Mouse (Mus musculus) MEL (cell line): Measurements from ENCODE around the gene Uspl1. TPM values are rescaled to one million over a fixed set of nuclear protein-coding genes. Genes with fewer than 3 reads are reported as not detected.

ENCODE experiments used
- DNase-seq: peaks from one replicate; pipeline ENCODE4 v3.0.0; 2011; ENCODE audit warnings: low read depth, low spot score
- H3K27ac ChIP-seq: 2 replicates; pipeline ENCODE4 v1.5.1; 2012; ENCODE audit warnings: low read depth, mild to moderate bottlenecking, control low read depth, low read length, moderate library complexity; ENCODE audit not compliant: control insufficient read depth
- H3K27me3 ChIP-seq, 2 experiments: fragments of 150-350 bp in 1 of 2; sonication (generic) in 1 of 2; 2 replicates each; pipeline ENCODE4 v1.6.1; 2012; ENCODE audit warnings: low read length in 2 of 2, mild to moderate bottlenecking in 2 of 2, improper control_type of control experiment in 1 of 2, moderate library complexity in 1 of 2; ENCODE audit not compliant: insufficient read depth in 2 of 2, control insufficient read depth in 1 of 2
- H3K36me3 ChIP-seq, 2 experiments: 2 replicates each; pipeline ENCODE4 v1.6.1; 2012 to 2014; ENCODE audit warnings: low read length in 2 of 2, improper control_type of control experiment in 1 of 2, inconsistent platforms in 1 of 2, mild to moderate bottlenecking in 1 of 2; ENCODE audit not compliant: insufficient read depth in 2 of 2, control insufficient read depth in 1 of 2
- H3K4me1 ChIP-seq, 2 experiments: fragments of 150-350 bp in 1 of 2; sonication (generic) in 1 of 2; 2 replicates each; pipeline ENCODE4 v1.6.1; 2012; ENCODE audit warnings: low read length in 2 of 2, improper control_type of control experiment in 1 of 2, mild to moderate bottlenecking in 1 of 2; ENCODE audit not compliant: insufficient read depth in 2 of 2, control insufficient read depth in 1 of 2
- H3K4me3 ChIP-seq, 2 experiments: fragments of 150-350 bp in 1 of 2; sonication (generic) in 1 of 2; 2 replicates each; pipeline ENCODE4 v1.5.1; 2012; ENCODE audit warnings: low read depth in 2 of 2, low read length in 2 of 2, mild to moderate bottlenecking in 2 of 2, moderate library complexity in 2 of 2, control low read depth in 1 of 2, improper control_type of control experiment in 1 of 2; ENCODE audit not compliant: control insufficient read depth in 1 of 2, insufficient read depth in 1 of 2
- H3K79me2 ChIP-seq: 2 replicates; pipeline ENCODE4 v1.6.1; 2012; ENCODE audit warnings: mild to moderate bottlenecking, low read length, moderate library complexity; ENCODE audit not compliant: control insufficient read depth, poor library complexity, insufficient read depth
- H3K9ac ChIP-seq: 2 replicates; pipeline ENCODE4 v1.6.1; 2012; ENCODE audit warnings: low read depth, mild to moderate bottlenecking, control low read depth, low read length, moderate library complexity; ENCODE audit not compliant: control insufficient read depth, poor library complexity, severe bottlenecking
- H3K9me3 ChIP-seq: fragments of 150-350 bp; sonication (generic); replicated peaks from 2 replicates; pipeline ENCODE4 v1.6.1; 2012; ENCODE audit warnings: mild to moderate bottlenecking, low read length, improper control_type of control experiment, moderate library complexity; ENCODE audit not compliant: insufficient read depth
- BHLHE40 ChIP-seq: IDR thresholded peaks from 2 replicates; pipeline ENCODE4 v1.6.1; 2012; ENCODE audit warnings: low read depth, mild to moderate bottlenecking, inconsistent platforms, low read length, improper control_type of control experiment, borderline replicate concordance
- CHD1 ChIP-seq: IDR thresholded peaks from 2 replicates; pipeline ENCODE4 v1.6.1; 2012; ENCODE audit warnings: low read depth, mild to moderate bottlenecking, inconsistent platforms, low read length, improper control_type of control experiment
- CTCF ChIP-seq, 3 experiments: IDR thresholded peaks in 2 of 3; conservative IDR thresholded peaks in 1 of 3; 2 replicates each; pipeline ENCODE4 v1.5.1; 2011 to 2012; ENCODE audit warnings: low read length in 3 of 3, low read depth in 2 of 3, mild to moderate bottlenecking in 2 of 3, improper control_type of control experiment in 1 of 3, inconsistent platforms in 1 of 3, mixed read lengths in 1 of 3, moderate library complexity in 1 of 3; ENCODE audit not compliant: control insufficient read depth in 1 of 3, insufficient read depth in 1 of 3, poor library complexity in 1 of 3, severe bottlenecking in 1 of 3
- E2F4 ChIP-seq: IDR thresholded peaks from 2 replicates; pipeline ENCODE4 v1.6.1; 2011; ENCODE audit warnings: low read depth, low read length, improper control_type of control experiment, borderline replicate concordance
- ELF1 ChIP-seq: IDR thresholded peaks from 2 replicates; pipeline ENCODE4 v1.6.1; 2014; ENCODE audit warnings: low read depth, mild to moderate bottlenecking, inconsistent platforms, low read length, improper control_type of control experiment, moderate library complexity
- EP300 ChIP-seq, 2 experiments: IDR thresholded peaks; 2 replicates each; pipeline ENCODE4 v1.6.1; 2011; ENCODE audit warnings: improper control_type of control experiment in 2 of 2, low read length in 2 of 2, low read depth in 1 of 2, mild to moderate bottlenecking in 1 of 2
- ETS1 ChIP-seq: IDR thresholded peaks from 2 replicates; pipeline ENCODE4 v1.6.1; 2012; ENCODE audit warnings: low read depth, mild to moderate bottlenecking, inconsistent platforms, low read length, improper control_type of control experiment, moderate library complexity
- GABPA ChIP-seq: IDR thresholded peaks from 2 replicates; pipeline ENCODE4 v1.6.1; 2012; ENCODE audit warnings: low read depth, mild to moderate bottlenecking, inconsistent platforms, low read length, improper control_type of control experiment, moderate library complexity
- GATA1 ChIP-seq: IDR thresholded peaks from 2 replicates; pipeline ENCODE4 v1.6.1; 2011; ENCODE audit warnings: low read depth, low read length, improper control_type of control experiment
- HCFC1 ChIP-seq: IDR thresholded peaks from 2 replicates; pipeline ENCODE4 v1.6.1; 2012; ENCODE audit warnings: low read depth, mild to moderate bottlenecking, inconsistent platforms, low read length, improper control_type of control experiment, moderate library complexity
- JUND ChIP-seq: IDR thresholded peaks from 2 replicates; pipeline ENCODE4 v1.6.1; 2011; ENCODE audit warnings: low read depth, mild to moderate bottlenecking, improper control_type of control experiment, low read length
- KAT2A ChIP-seq: conservative IDR thresholded peaks from 2 replicates; pipeline ENCODE4 v1.6.1; 2012; ENCODE audit warnings: low read depth, low read length, improper control_type of control experiment, inconsistent platforms
- MAFK ChIP-seq: IDR thresholded peaks from 2 replicates; pipeline ENCODE4 v1.6.1; 2011; ENCODE audit warnings: low read depth, mild to moderate bottlenecking, low read length, improper control_type of control experiment, borderline replicate concordance
- MAX ChIP-seq: IDR thresholded peaks from 2 replicates; pipeline ENCODE4 v1.6.1; 2011; ENCODE audit warnings: low read length, improper control_type of control experiment
- MAZ ChIP-seq: IDR thresholded peaks from 2 replicates; pipeline ENCODE4 v1.6.1; 2012; ENCODE audit warnings: low read depth, mild to moderate bottlenecking, inconsistent platforms, low read length, improper control_type of control experiment
- MEF2A ChIP-seq: IDR thresholded peaks from 2 replicates; pipeline ENCODE4 v1.6.1; 2014; ENCODE audit warnings: low read depth, mild to moderate bottlenecking, inconsistent platforms, low read length, improper control_type of control experiment; ENCODE audit not compliant: poor library complexity, insufficient replicate concordance, severe bottlenecking; ENCODE audit errors: extremely low read depth
- MXI1 ChIP-seq: IDR thresholded peaks from 2 replicates; pipeline ENCODE4 v1.6.1; 2011; ENCODE audit warnings: mild to moderate bottlenecking, low read depth, low read length, improper control_type of control experiment
- MYB ChIP-seq: IDR thresholded peaks from 2 replicates; pipeline ENCODE4 v1.6.1; 2011; ENCODE audit warnings: mild to moderate bottlenecking, low read depth, low read length, improper control_type of control experiment
- MYC ChIP-seq: IDR thresholded peaks from 2 replicates; pipeline ENCODE4 v1.6.1; 2011; ENCODE audit warnings: low read depth, mild to moderate bottlenecking, low read length, improper control_type of control experiment, moderate library complexity
- NRF1 ChIP-seq: IDR thresholded peaks from 2 replicates; pipeline ENCODE4 v1.6.1; 2014; ENCODE audit warnings: low read depth, mild to moderate bottlenecking, inconsistent platforms, low read length, improper control_type of control experiment, moderate library complexity; ENCODE audit not compliant: poor library complexity, insufficient read depth, severe bottlenecking
- POLR2A ChIP-seq, 2 experiments: IDR thresholded peaks; 2 replicates each; pipeline ENCODE4 v1.6.1; 2011 to 2012; ENCODE audit warnings: low read length in 2 of 2, mild to moderate bottlenecking in 2 of 2, control low read depth in 1 of 2, improper control_type of control experiment in 1 of 2, low read depth in 1 of 2, moderate library complexity in 1 of 2; ENCODE audit not compliant: control insufficient read depth in 1 of 2, insufficient read depth in 1 of 2, poor library complexity in 1 of 2
- POLR2AphosphoS2 ChIP-seq: IDR thresholded peaks from 2 replicates; pipeline ENCODE4 v1.6.1; 2011; ENCODE audit warnings: low read length, improper control_type of control experiment
- RAD21 ChIP-seq: IDR thresholded peaks from 2 replicates; pipeline ENCODE4 v1.6.1; 2011; ENCODE audit warnings: mild to moderate bottlenecking, low read depth, low read length, improper control_type of control experiment
- SIN3A ChIP-seq: IDR thresholded peaks from 2 replicates; pipeline ENCODE4 v1.6.1; 2012; ENCODE audit warnings: low read length, improper control_type of control experiment, inconsistent platforms
- SMC3 ChIP-seq: IDR thresholded peaks from 2 replicates; pipeline ENCODE4 v1.6.1; 2011; ENCODE audit warnings: low read depth, low read length, improper control_type of control experiment
- TCF12 ChIP-seq: IDR thresholded peaks from 2 replicates; pipeline ENCODE4 v1.6.1; 2014; ENCODE audit warnings: low read depth, mild to moderate bottlenecking, inconsistent platforms, low read length, improper control_type of control experiment, moderate library complexity
- UBTF ChIP-seq: IDR thresholded peaks from 2 replicates; pipeline ENCODE4 v1.6.1; 2012; ENCODE audit warnings: low read depth, mild to moderate bottlenecking, inconsistent platforms, low read length, improper control_type of control experiment, moderate library complexity, borderline replicate concordance; ENCODE audit not compliant: insufficient read depth
- ZKSCAN1 ChIP-seq: IDR thresholded peaks from 2 replicates; pipeline ENCODE4 v1.6.1; 2012; ENCODE audit warnings: low read depth, mild to moderate bottlenecking, inconsistent platforms, low read length, improper control_type of control experiment, moderate library complexity
- ZMIZ1 ChIP-seq: IDR thresholded peaks from 2 replicates; pipeline ENCODE4 v1.6.1; 2012; ENCODE audit warnings: low read depth, mild to moderate bottlenecking, inconsistent platforms, low read length, improper control_type of control experiment, moderate library complexity
- ZNF384 ChIP-seq: IDR thresholded peaks from 2 replicates; pipeline ENCODE4 v1.6.1; 2012; ENCODE audit warnings: low read depth, mild to moderate bottlenecking, inconsistent platforms, low read length, improper control_type of control experiment
- polyA plus RNA-seq, 2 experiments: library from polyadenylated mRNA; stranded (reverse) in 1 of 2; unstranded in 1 of 2; fragments of >175 nt in 1 of 2; fragments of >200 nt in 1 of 2; gene quantifications; 2 replicates each; pipeline versions ENCODE4 v1.2.1 to v1.2.4; 2012; ENCODE audit warnings: low replicate concordance in 2 of 2, low read depth in 1 of 2; ENCODE audit not compliant: insufficient read length in 2 of 2, insufficient read depth in 1 of 2, missing spikeins in 1 of 2
- total RNA-seq: library from RNA; depleted of rRNA; stranded (reverse); fragments of 300-350 nt; gene quantifications from 2 replicates; pipeline ENCODE4 v1.2.3, GENCODE M21; 2012

Gene Uspl1
- total and polyA plus RNA-seq, 3 experiments = 68.5 to 179 (median 94.4) TPM

GRCm38 (mm10) chr5:149259093-149259492 lies 74.9 kb downstream of the Uspl1 start:
- peaks cover 0 to 2% of the 10 kb centered on the region in 2 experiments; a peak in 2 of 4 replicates for H3K4me1 ChIP-seq
- no peaks in the 10 kb centered on the region for H3K79me2 ChIP-seq
- TF ChIP-seq MAFK (no peak), MAZ (no peak), E2F4 (no peak), GATA1 (no peak), CTCF (IDR thresholded peaks at IDR 0.05 in 2 of 3, conservative IDR thresholded peaks at IDR 0.05 in 1 of 3; ENCODE audit: control insufficient read depth in 1 of 3, insufficient read depth in 1 of 3, low read depth in 2 of 3, low read length in 3 of 3, poor library complexity in 1 of 3, severe bottlenecking in 1 of 3) (no peak), GABPA (no peak), POLR2A (IDR thresholded peaks at IDR 0.05; ENCODE audit: control insufficient read depth in 1 of 2, insufficient read depth in 1 of 2, low read depth in 1 of 2, low read length in 2 of 2, poor library complexity in 1 of 2) (no peak), ZNF384 (no peak), MXI1 (no peak)
- H3K4me3 ChIP-seq = no peak overlapping the region
- H3K27me3 ChIP-seq = no peaks in the 10 kb centered on the region
- DNase-seq = no peak
- no peak overlapping the region for H3K27ac ChIP-seq
- H3K9ac ChIP-seq = no peak overlapping the region
- H3K9me3 ChIP-seq = no peaks in the 10 kb centered on the region
- H3K36me3 ChIP-seq = no peaks in the 10 kb centered on the region

- Histone ChIP-seq H3K79me2 (no peaks in the 10 kb centered on the region), H3K27ac (no peak overlapping the region), H3K4me1 (peaks cover 3 to 13% of the 10 kb centered on the region in 2 experiments; a peak in 3 of 4 replicates), H3K9ac (no peak overlapping the region), H3K36me3 (peaks cover 0 to 5% of the 10 kb centered on the region in 2 experiments; a peak in 2 of 4 replicates), H3K27me3 (no peaks in the 10 kb centered on the region), H3K9me3 (no peaks in the 10 kb centered on the region), H3K4me3 (no peak overlapping the region)
- DNase-seq = peak; percentile 77
- no peak for TF ChIP-seq MAZ
- no peak for TF ChIP-seq MYB
- TF ChIP-seq EP300 (IDR thresholded peaks at IDR 0.05; ENCODE audit: low read depth in 1 of 2, low read length in 2 of 2) = no peak
- no peak for TF ChIP-seq POLR2A (IDR thresholded peaks at IDR 0.05; ENCODE audit: control insufficient read depth in 1 of 2, insufficient read depth in 1 of 2, low read depth in 1 of 2, low read length in 2 of 2, poor library complexity in 1 of 2)
- no peak for TF ChIP-seq GABPA
- peak; percentile 56 for TF ChIP-seq BHLHE40
- no peak for TF ChIP-seq HCFC1
- TF ChIP-seq MXI1 = peak; percentile 71; the same call in 1 of the 2 replicates
- no peak for TF ChIP-seq TCF12
- no peak for TF ChIP-seq JUND
- no peak for TF ChIP-seq NRF1
- peak; percentile 72 for TF ChIP-seq SMC3
- TF ChIP-seq SIN3A = 0 out of 2 replicates have a peak, but pooled peaks have one; percentile 31
- TF ChIP-seq KAT2A = no peak
- no peak for TF ChIP-seq ETS1
- TF ChIP-seq UBTF = no peak
- no peak for TF ChIP-seq ZMIZ1
- TF ChIP-seq MAFK = no peak
- TF ChIP-seq ZKSCAN1 = no peak
- TF ChIP-seq RAD21 = peak; percentile 59
- TF ChIP-seq MEF2A = no peak
- no peak for TF ChIP-seq POLR2AphosphoS2
- peak; percentile 70; the same call in 1 of the 2 replicates for TF ChIP-seq ELF1
- no peak for TF ChIP-seq CHD1
- no peak for TF ChIP-seq MAX
- no peak for TF ChIP-seq E2F4
- TF ChIP-seq MYC = 0 out of 2 replicates have a peak, but pooled peaks have one; percentile 49
These were observed 77.3 kb downstream of the Uspl1 start for GRCm38 (mm10) chr5:149261449-149261848.
